Mouse (Mus musculus) adrenal gland, postnatal 0 days (tissue): ENCODE measurements around the gene Nxt1. TPM values are rescaled to one million over a fixed set of nuclear protein-coding genes. Genes with fewer than 3 reads are reported as not detected.

Experiments
- polyA plus RNA-seq: library from polyadenylated mRNA; unstranded; fragments of >200 nt; fragmentation: Nextera tagmentation; extraction: Ambion mirVana; gene quantifications from 2 replicates; pipeline ENCODE4 v1.2.1, GENCODE M21; 2015

Gene Nxt1
- 63.8 and 76.5 TPM in 2 replicates for polyA plus RNA-seq

DNA sequence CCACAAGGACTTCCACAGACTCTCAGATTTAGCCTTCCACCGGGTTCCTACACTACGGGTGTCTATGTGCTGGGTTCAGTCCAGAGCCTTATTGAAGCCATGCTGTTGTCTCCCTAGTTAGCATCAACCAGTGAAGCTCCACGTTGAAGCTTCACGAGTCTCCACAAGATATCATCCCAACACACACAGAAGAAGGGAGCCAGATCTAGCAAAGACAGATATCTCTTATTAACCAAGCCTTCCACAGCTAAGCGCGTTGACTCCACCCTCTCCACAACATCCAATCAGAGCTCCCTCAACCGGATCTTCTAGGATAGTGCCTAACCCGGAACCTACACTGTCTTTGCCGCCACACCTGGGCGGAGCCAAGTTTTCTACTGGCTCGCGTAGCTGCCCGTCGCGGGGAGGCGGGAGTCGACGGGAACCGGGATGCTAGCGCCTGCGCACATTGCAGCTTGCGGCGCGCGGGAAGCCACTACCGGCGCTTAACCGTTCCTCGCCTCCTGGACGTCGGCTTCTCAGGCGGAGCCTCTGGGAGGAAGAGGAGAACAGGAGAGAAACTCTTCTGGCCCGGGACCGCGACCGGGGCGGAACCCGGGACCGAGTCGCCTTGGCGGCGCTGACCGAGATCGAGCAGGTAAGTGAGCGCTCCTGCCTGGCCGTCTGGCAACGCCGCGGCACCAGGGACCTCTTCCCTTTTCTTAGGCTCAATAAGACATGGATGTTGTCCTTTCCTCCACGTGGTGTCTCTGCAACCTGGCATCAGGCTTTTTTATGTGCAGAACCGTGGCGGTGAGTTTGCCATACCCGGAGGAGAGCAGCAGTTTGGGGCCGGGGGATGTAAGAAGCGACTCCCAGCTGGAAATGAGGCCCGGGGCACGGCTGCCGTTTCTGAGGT is at the start of gene Nxt1:
Gene Nxt1, plus strand, starts transcription at position 403 of the 898 bp plus-strand sequence.

DNA sequence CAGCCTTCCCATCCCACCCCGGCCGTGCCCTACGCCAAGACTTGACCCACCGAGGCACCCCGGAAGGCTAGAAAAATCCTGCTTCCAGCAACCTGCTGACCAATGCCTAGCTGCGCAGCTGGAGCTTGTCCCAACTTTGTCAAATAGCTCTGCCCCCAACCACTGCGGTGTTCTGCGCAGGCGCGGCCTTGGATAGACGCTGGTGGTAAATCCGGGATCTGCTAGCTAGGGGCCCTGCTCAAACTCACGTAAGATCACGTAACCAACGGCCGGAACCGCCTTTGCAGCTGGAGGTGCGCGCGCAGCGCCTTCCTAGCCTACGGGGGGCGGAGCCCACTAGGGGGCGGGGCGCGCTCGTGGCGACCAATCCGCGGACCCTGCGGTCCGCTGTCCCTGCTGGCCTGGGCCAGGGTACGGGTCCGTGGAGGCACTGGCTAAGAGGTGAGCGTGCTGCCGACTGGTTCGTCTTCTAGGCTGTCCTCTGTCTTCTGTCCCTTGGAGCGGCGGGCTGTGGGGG is 8.4 kb downstream of the Nxt1 start, which contains the start of gene Gzf1:
Gene Gzf1, plus strand, starts transcription at position 249 of the 517 bp plus-strand sequence.

Other genes starting within 250 kb of the Nxt1 start
- 5.5 and 9.7 TPM in 2 replicates for gene Cd93, start 229.0 kb upstream of the Nxt1 start, polyA plus RNA-seq
- gene Gzf1, start 8.4 kb downstream of the Nxt1 start, polyA plus RNA-seq: 12.0 and 20.5 TPM in 2 replicates
- 8.1 and 18.7 TPM in 2 replicates for gene Napb, start 59.9 kb downstream of the Nxt1 start, polyA plus RNA-seq
- gene Cstl1, start 77.8 kb downstream of the Nxt1 start, polyA plus RNA-seq: not detected in 2 replicates
- gene Cst11, start 98.9 kb downstream of the Nxt1 start, polyA plus RNA-seq: 0.47 TPM in 1 of 2 replicates, not detected in the other
- not detected in 2 replicates for gene 8030411F24Rik, start 109.4 kb downstream of the Nxt1 start, polyA plus RNA-seq
- gene Cst12, start 116.8 kb downstream of the Nxt1 start, polyA plus RNA-seq: 0.28 and 0.68 TPM in 2 replicates
- 187 and 218 TPM in 2 replicates for gene Cst8, start 126.2 kb downstream of the Nxt1 start, polyA plus RNA-seq
- gene Cst13, start 147.5 kb downstream of the Nxt1 start, polyA plus RNA-seq: 0.18 and 0.44 TPM in 2 replicates
- 0.28 TPM in 1 of 2 replicates, not detected in the other for gene Cst9, start 162.5 kb downstream of the Nxt1 start, polyA plus RNA-seq
- 9.3 and 20.3 TPM in 2 replicates for gene 9230104L09Rik, start 192.4 kb downstream of the Nxt1 start, polyA plus RNA-seq
- 1,541 and 1,932 TPM in 2 replicates for gene Cst3, start 203.1 kb downstream of the Nxt1 start, polyA plus RNA-seq